Mouse (Mus musculus): ENCODE measurements around the gene Emc9.
A peak's percentile ranks its signal among the peaks of the same experiment; 100 is the strongest.

Emc9 gene

DNA sequence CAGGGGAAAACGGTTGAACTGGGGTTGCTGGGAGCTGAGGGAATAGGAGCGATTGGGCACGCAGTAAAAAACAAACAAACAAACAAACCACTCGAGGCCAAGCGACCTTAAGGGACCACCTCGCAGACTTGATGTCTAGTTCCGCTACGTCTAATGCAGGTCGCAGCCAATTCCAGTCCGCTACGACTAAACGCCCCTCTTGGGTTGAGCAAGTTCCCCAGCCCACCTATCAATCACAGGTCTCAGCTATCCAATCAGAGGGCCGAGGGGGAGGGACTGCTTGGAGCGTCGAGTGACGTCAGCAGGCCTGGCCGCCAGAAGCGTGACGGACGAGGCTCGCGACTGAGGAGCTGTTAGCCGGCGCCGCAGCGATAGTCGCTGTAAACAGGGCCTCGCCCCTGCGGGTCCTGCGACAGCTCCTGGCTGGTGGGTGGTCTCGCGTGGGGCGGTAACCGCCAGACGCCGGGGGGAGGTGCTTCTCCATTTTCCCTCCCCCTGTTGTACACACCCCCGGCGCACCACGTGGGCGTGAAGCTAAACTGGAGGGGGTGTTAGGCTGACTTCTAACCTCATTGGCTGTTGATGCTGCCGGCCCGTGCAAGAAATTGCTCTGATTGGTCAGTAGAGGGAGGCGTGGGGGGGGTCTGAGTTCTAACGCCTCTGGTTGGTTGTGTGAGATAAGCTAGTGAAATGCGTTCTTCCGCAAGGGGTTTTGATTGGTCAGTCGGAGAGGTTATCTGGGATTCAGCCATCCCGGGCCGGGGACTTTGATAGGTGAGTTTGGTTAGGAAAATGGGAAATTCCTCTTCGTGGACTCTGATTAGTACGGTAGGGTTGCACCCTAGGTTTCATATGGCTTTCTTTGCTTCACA is 24.7 kb downstream of the Emc9 start, which contains the start of gene A730061H03Rik:
Gene A730061H03Rik (minus strand): TSS at position 205 of the 872 bp plus-strand sequence.
- DNase-seq (ENCODE audit: low spot score), result peak; percentile 99

DNA sequence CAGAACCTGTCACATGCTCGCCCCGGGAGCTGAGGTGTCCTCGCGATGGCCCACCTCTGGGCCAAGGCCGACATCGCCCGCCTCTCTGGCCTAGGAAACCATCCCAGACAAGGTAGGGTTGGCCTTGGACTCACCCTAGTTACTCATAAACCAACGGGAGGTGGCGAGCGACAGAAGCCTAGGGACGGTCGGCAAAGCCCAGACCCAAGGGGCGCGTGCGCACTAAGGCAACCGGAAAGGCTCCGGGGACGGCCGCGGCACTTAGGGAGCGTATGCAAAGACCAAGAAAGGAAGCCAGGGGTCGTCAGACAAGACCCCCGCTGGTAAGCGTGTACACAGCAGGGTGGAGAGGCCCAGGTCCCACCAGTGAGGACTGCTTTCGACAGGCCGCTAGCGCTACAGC is 25.3 kb downstream of the Emc9 start, which contains the start of gene Dcaf11:
Gene Dcaf11 (plus strand): TSS at position 208 of the 403 bp plus-strand sequence.
- peak; percentile 96 for DNase-seq (ENCODE audit: low spot score)

DNA sequence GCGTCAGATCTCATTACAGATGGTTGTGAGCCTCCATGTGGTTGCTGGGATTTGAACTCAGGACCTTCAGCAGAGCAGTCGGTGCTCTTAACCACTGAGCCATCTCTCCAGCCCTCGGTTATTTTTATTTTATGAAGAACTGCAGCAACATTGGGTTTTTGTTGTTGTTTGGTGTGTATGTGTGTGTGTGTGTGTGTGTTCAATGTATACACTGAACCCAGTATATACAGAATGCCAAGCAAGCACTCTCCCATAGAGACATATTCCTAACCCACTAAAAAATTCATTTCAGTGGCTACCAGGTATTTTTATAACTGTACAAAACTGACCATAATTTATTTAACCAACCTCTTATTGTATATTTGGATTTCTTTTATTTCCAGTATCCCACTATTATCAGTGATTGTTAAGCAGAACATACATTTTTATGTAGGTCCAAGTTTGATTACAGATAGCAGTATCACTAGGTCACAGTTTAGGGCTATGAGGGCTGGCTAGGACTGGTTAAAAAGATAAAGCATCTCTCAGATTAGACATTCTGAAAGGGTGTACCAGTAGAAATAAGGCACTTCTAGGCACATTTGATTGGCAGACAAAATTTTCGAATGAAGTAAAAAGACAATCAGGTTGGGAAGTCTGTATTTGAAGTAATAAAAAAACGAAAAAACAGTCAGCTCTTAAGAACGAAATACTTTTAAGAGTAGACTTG is 26.2 kb downstream of the Emc9 start:
- DNase-seq (ENCODE audit: low spot score), result no peak

DNA sequence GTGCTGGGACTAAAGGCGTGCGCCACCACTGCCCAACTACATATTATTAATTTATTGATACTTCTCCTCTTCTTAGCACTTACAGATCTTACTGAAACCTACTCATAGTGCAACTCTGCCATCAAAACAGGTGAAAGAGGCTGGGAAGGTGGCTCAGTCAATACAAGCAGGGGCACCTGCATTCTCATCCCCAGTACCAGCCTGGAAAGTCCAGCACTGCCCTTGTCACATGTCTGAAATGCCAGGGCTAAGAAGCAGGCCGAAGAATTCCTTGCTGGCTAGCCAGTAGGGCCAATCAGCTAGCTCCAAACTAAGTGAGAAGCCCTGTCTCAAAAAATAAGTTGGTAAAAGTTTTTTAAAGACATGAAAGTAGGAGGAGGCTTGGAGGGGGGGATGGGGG is 27.5 kb downstream of the Emc9 start:
- DNase-seq (ENCODE audit: low spot score), result no peak

DNA sequence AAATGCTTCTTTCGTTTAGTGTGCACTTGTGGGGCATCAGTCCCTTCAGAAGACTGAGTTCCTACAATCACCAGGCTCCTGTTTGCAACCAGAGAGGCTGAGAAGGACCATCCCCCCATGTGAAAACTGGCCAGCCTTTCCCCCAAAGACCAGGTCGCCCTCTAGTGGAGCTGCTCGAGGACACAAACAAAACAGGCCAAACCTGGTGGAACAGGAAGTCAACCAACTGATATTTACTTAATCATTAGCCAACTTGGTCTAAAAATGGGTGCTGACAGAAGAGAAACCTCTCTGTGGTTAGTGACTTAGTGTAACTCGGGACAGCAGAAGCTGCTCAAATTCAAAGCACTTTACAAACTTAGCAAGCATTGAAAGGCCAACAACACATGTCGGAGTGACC is 28.1 kb downstream of the Emc9 start:
- peak; percentile 82 for DNase-seq (ENCODE audit: low spot score)

DNA sequence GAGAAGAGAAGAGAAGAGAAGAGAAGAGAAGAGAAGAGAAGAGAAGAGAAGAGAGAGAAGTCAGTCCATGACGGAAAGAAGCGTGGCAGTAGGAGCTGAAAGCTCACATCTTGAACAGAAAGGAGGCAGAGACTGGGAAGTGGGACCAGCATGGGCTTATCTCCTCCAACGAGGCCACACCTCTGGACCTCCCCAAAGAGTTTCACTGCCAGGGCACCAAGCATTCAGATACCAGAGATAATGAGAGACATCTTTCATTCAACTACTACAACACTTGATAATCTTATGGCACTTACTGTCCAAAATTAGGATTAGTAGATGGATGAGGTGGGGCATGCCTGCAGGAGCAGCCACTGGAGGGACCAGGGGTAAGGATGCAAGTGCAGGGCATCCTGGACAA is 29.3 kb downstream of the Emc9 start:
- no peak for DNase-seq (ENCODE audit: low spot score)

DNA sequence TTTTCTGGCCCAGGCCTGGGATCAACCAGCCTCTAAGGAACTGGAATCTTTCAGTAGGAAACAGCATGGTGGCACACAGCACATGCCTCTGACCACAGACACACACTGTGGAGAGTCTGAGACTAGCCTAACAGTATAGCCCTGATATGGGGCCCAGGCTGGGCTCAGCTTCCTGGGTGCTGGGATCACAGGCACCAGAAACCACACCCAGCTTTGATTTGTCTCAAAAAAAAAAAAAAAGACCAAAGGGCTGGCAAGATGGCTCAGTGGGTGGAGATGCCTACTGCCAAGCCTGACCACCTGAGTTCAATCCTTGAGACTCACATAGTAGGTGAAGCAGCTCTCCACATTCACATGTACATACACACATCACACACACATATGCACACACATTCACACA is 30.5 kb downstream of the Emc9 start:
- DNase-seq (ENCODE audit: low spot score), result no peak

DNA sequence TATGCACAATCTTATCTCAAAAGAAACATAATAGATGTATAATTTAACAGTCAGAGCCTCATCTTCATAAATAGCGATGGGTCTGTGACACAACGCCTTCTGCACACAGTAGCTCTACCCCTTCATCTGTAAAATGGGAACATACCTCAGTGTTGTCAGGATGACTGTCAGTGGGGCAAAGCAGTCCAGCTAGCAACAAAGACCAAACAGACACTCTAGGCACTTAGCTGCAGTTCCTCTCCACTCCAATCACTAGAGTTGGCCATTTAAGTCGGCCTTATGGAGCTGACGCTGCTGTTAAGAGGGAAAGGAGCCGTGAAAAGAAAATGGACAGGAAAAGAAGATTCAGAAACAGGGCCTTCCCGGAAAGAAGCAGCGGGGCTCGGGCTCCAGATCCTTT is 33.3 kb downstream of the Emc9 start:
- no peak for DNase-seq (ENCODE audit: low spot score)

DNA sequence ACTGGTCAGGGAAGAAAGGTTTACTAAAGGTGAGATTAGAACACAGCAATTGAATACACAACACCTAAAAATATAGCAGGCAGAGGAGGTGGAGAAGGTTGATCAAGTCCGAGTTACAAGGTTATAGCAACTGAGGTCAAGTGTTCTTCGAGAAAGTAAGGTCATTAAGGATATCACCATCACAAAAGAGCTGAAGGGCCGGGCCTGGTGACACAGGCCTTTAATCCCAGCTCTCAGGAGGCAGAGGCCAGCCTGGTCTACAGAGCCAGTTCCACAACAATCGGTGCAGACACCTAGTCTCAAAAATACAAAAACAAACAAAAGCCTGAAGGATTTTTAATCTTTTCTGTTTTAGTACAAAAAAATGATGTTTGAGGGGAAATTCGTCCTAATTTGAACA is 33.8 kb downstream of the Emc9 start:
- DNase-seq (ENCODE audit: low spot score), result no peak

DNA sequence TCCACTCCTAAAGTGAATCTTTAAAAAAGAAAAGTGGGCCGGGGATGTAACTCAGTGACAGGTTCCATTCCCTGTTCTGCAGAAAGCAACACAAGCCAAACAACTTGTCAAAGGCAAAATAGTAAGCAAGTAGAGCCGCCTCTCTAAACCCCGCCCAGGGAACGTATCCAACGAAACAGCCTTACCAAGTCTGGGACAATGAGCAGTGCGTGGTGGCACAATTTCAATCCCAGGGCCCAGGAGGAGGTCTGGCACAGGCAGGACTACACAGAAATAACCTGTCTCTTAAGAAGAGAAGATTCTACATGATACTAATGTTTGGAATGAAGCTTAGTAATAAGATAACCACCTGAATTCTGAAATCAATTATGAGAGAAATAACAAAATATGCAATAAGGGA is 34.9 kb downstream of the Emc9 start:
- no peak for DNase-seq (ENCODE audit: low spot score)

DNA sequence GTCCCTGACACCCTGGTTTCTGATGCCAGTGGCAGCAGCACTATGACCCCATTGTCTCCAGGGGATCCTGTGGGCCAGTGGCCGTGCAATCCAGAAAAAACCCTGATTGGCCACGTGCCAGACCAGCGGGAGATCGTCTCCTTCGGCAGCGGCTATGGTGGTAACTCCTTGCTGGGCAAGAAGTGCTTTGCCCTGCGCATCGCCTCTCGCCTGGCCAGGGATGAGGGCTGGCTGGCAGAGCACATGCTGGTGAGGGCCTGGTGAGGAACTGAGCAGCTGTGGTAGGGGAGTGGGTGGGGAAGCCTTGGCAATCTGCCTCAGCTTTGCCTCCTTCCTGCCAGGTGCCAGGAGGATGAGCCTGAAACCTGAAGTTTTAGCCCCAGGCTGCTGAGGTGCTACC is 40.8 kb downstream of the Emc9 start:
- no peak for DNase-seq (ENCODE audit: low spot score)

DNA sequence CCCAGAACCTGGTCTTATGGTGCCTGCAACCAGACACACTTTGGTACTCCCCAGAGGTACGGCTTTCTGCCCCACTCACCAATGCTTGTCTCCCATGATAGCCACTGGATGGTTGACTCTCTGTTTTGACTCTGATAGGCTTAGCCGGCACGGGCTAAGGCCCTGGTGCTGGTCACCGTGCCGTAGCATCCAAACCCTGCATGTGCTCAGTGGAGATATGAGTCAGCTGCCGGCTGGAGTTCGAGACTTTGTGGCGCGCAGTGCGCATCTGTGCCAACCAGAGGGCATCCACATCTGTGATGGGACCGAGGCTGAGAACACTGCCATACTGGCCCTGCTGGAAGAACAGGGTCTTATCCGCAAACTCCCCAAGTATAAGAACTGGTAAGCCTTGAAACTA is 42.8 kb downstream of the Emc9 start:
- no peak for DNase-seq (ENCODE audit: low spot score)

DNA sequence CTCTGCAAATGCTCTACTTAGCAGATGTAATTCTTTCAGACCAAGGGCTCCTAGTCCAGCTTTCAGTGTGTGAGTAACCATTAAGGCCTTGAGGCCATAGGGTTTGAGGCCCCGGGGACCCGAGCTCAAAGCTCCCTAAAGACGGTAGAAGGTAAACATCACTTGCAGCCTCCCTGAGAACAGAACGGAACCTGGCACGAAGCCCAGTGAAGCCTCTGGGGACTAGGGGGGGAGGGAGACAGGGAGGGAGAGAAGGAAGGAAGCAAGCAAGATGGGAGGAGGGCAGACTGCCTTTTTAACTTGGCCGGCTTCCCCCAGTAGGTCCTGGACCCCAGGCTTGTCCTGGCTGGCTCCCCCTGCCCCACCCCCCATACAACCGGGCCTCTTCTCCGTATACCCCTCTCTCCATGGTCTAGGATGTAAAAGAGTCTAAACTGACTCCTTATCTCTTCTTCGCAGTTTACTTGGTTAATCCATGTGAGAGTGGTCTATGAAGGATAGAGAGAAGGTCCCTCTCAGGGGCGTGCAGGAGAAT is 44.2 kb downstream of the Emc9 start:
- DNase-seq (ENCODE audit: low spot score), result peak; percentile 57

DNA sequence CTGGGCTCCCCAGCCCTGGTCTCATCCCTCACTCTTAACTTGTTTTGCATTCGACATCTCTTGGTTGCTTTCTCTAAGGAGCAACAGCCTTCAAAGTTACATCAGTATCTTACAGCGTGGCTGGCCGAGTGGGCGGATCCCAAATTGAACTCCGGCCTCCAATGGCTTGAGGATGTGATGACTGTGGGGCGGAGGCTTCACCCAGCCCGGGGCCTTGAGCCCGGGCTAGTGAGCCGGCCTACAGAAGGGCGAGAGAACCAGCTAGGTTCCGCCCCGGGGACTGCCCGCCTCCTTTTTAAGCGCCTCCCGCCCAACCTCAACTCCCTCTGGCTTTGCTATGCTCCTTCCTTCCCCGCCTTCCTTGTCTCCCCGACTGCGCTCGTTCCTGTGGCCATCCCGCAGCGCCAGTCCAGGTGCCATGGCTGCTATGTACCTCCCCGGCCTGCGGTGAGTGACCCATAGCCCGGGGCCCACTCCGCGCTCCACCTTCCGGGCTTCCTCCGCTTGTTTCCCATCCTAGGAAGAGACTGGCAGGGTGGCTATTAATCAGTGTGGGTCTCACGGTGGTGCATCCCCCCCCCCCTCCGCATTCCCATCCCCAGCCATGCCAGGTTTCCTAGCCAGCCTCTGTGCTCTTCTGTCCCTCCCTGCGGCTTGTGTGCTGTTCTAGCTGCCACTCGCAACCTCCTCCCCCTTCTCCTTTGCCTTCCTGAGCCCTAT is 44.9 kb downstream of the Emc9 start, which contains the start of gene Pck2:
Gene Pck2 (plus strand): TSS at position 200 of the 720 bp plus-strand sequence.
- DNase-seq (ENCODE audit: low spot score), result peak; percentile 85

DNA sequence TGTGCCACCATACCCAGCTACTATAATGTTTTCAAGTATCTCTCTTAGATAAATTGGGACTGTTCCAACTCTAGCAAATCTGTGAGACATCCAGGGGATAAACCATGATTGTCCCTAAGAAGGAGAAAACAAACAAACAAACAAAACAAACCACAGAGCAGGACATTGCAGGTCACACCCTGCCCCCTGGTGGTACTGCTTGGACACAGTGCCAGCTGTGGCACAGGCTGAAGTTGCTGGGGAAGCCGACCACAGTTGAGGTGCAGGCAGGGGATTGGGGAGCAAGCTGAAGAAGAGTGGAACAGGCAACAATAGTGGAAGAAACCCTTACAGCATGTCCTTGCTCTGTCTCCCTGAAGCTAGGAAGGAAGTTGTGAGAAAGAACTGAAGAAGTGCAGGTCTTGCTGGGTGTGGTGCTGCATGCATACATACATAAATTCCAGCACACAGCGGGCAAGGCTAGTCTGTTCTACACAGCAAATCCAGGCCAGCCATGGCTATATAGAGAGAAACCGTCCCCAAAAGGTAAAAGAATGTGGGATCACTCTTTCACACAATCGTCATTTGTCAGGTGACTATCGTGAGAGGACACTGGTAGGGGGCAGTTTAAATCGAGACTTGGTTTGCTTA is 48.9 kb downstream of the Emc9 start:
- no peak for DNase-seq (ENCODE audit: low spot score)

All from yolk sac, embryonic 10.5 days (tissue).